Mouse (Mus musculus): Measurements from ENCODE around the gene Rbm20. TPM values are rescaled to one million over a fixed set of nuclear protein-coding genes. Genes with fewer than 3 reads are reported as not detected.

Gene Rbm20
- polyA plus RNA-seq, 2 experiments, result 0.04 to 0.18 TPM

DNA sequence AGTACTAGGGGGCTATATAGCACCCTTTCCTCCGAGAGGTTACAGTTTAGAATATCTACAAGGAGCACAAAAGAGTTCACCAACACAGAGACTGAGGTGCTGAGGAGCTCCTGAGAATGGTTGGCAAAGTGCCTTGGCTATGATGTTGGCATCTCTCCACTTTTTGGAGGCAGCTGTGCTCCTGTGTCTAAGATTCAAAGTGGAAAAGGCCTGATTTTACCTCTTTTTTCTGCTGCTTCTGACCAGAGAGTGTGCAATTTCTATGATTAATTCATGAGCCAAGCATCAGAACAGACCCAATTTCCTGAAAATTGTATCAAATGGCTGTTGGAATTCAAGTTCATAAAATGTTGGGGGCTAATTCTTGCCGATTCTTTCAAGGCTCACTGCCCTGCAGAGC, 109.1 kb downstream of the Rbm20 start:
- H3K4me1 ChIP-seq (replicated peaks; ENCODE audit: control insufficient read depth in 2 of 2, insufficient read depth in 2 of 2, low read length in 1 of 2), result peaks cover 23 to 29% of the 10 kb centered on the region in 2 experiments
- no peak overlapping the region for H3K4me2 ChIP-seq (ENCODE audit: low read depth)
- ATAC-seq (ENCODE audit: insufficient read depth), result no peak
- no peaks in the 10 kb centered on the region for H3K36me3 ChIP-seq (replicated peaks; ENCODE audit: control insufficient read depth, insufficient read depth, low read depth)
- H3K9ac ChIP-seq (replicated peaks), result no peak overlapping the region
- H3K27ac ChIP-seq, result no peak overlapping the region
- DNase-seq (ENCODE audit: low read depth in 3 of 3, low spot score in 3 of 3), result no peak
- 60% methylated on average over 2 of the region's 2 CpGs for WGBS (ENCODE audit: insufficient replicate concordance)
- no peak for TF ChIP-seq CTCF (IDR thresholded peaks at IDR 0.05; ENCODE audit: low read depth)
- TF ChIP-seq EP300 (IDR thresholded peaks at IDR 0.05; ENCODE audit: low read depth), result no peak
- no peaks in the 10 kb centered on the region for H3K27me3 ChIP-seq (ENCODE audit: control insufficient read depth, insufficient read depth, low read length)
- H3K9me3 ChIP-seq (ENCODE audit: control insufficient read depth, low read length), result no peaks in the 10 kb centered on the region
- H3K4me3 ChIP-seq (ENCODE audit: insufficient read depth in 1 of 2, low read depth in 2 of 2, low read length in 2 of 2), result no peak overlapping the region

DNA sequence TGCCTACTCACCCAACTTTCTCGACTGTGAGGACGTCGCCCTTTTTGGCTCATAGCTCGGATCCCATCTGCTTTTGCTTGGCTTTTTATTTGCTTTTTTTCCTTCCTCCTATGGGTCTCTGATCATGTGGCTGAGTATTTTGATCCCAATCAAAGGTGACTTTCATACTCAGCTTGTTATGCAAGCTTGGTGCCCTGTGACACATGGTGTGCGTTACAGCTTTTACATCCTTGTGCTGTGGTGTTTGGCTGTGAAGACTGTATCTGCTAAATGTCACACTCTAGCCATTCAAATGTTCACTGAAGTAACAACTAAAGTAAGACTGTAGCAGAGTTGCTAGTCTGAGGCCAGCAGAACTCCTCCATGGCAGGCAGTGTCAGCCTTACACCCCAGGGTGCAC, 109.7 kb downstream of the Rbm20 start:
- H3K9me3 ChIP-seq (ENCODE audit: control insufficient read depth, low read length), result no peaks in the 10 kb centered on the region
- peaks cover 24 to 31% of the 10 kb centered on the region in 2 experiments for H3K4me1 ChIP-seq (replicated peaks; ENCODE audit: control insufficient read depth in 2 of 2, insufficient read depth in 2 of 2, low read length in 1 of 2)
- H3K27me3 ChIP-seq (ENCODE audit: control insufficient read depth, insufficient read depth, low read length), result no peaks in the 10 kb centered on the region
- no peak overlapping the region for H3K4me2 ChIP-seq (ENCODE audit: low read depth)
- ATAC-seq (ENCODE audit: insufficient read depth) (no peak), DNase-seq (ENCODE audit: low read depth in 3 of 3, low spot score in 3 of 3) (no peak)
- TF ChIP-seq CTCF (IDR thresholded peaks at IDR 0.05; ENCODE audit: low read depth) (no peak), EP300 (IDR thresholded peaks at IDR 0.05; ENCODE audit: low read depth) (no peak)
- no peaks in the 10 kb centered on the region for H3K36me3 ChIP-seq (replicated peaks; ENCODE audit: control insufficient read depth, insufficient read depth, low read depth)
- 83% methylated on average over 5 of the region's 5 CpGs for WGBS (ENCODE audit: insufficient replicate concordance)
- H3K9ac ChIP-seq (replicated peaks), result no peak overlapping the region
- no peak overlapping the region for H3K4me3 ChIP-seq (ENCODE audit: insufficient read depth in 1 of 2, low read depth in 2 of 2, low read length in 2 of 2)
- H3K27ac ChIP-seq, result no peak overlapping the region

DNA sequence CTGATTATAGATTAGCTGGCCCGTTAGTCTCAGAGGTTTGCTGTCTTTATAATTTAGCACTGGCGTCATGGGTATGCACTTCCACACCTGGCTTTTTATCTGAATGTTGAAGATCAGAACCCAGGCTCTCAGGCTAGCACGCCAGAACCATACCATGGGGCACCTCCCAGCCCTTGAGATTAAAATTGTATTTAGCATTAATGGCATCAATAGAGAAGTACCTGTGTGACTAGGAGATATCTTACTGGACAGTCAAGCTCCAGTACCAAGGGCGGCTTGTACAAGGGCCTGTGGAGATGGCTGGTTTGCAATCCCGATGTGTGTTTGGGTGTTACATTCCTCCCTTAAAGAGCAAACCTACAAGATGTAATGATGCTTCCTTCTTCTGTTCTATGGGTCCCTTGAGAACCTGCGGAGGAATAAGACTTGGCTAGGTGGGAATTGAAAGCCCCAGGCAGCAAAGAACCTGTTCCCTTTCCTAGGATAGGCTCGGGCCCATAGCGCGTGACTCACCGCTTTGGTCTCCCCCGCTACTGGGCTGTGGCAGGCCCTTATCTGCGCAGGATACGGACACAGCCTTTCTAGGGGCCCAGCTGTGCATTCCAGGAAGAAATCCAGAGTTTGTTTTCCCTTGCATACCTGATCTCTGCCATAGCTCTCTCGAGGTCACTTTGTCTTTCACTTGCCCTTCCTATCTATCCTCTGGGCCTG, 111.7 kb downstream of the Rbm20 start:
- Histone ChIP-seq H3K9ac (replicated peaks) (no peak overlapping the region; the same call in 1 of the 2 replicates), H3K4me2 (ENCODE audit: low read depth) (peak overlapping the region; percentile 18; the same call in 1 of the 2 replicates), H3K4me3 (ENCODE audit: insufficient read depth in 1 of 2, low read depth in 2 of 2, low read length in 2 of 2) (no peak overlapping the region), H3K27ac (no peak overlapping the region), H3K9me3 (ENCODE audit: control insufficient read depth, low read length) (no peaks in the 10 kb centered on the region), H3K4me1 (replicated peaks; ENCODE audit: control insufficient read depth in 2 of 2, insufficient read depth in 2 of 2, low read length in 1 of 2) (peaks cover 24 to 31% of the 10 kb centered on the region in 2 experiments), H3K36me3 (replicated peaks; ENCODE audit: control insufficient read depth, insufficient read depth, low read depth) (no peaks in the 10 kb centered on the region), H3K27me3 (ENCODE audit: control insufficient read depth, insufficient read depth, low read length) (no peaks in the 10 kb centered on the region)
- DNase-seq (ENCODE audit: low read depth in 3 of 3, low spot score in 3 of 3), result peak in 1 of 3 experiments; percentile 45
- peak; percentile 90 for ATAC-seq (ENCODE audit: insufficient read depth)
- 30% methylated on average over 14 of the region's 14 CpGs for whole genome bisulfite sequencing (ENCODE audit: insufficient replicate concordance)
- TF ChIP-seq CTCF (IDR thresholded peaks at IDR 0.05; ENCODE audit: low read depth), result no peak
- TF ChIP-seq EP300 (IDR thresholded peaks at IDR 0.05; ENCODE audit: low read depth), result peak; percentile 40; the same call in 1 of the 2 replicates

DNA sequence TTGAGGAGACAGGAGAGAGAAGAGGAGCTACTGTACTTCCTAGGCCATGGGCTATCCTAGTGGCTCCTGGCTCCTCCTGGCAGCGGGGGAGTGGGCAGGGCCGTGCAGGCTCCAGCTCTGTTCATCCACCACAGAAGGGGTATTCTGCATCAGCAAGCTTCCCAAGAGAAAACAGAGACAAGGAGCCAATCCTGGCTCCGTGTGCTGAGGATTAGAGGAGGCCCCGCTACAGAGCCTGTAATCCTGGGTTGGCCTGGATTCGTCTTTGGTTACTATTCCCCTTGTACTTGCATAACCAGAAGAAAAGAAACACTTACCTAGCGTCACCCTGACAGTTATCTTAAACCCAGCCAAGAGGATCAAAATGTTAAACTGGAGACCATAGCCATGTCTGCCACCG, 112.5 kb downstream of the Rbm20 start:
- DNase-seq (ENCODE audit: low read depth in 3 of 3, low spot score in 3 of 3), result no peak
- 70% methylated on average over 7 of the region's 7 CpGs for WGBS (ENCODE audit: insufficient replicate concordance)
- no peak for ATAC-seq (ENCODE audit: insufficient read depth)
- no peak overlapping the region for H3K4me3 ChIP-seq (ENCODE audit: insufficient read depth in 1 of 2, low read depth in 2 of 2, low read length in 2 of 2)
- no peak for TF ChIP-seq CTCF (IDR thresholded peaks at IDR 0.05; ENCODE audit: low read depth)
- H3K36me3 ChIP-seq (replicated peaks; ENCODE audit: control insufficient read depth, insufficient read depth, low read depth), result no peaks in the 10 kb centered on the region
- no peaks in the 10 kb centered on the region for H3K27me3 ChIP-seq (ENCODE audit: control insufficient read depth, insufficient read depth, low read length)
- H3K27ac ChIP-seq, result no peak overlapping the region
- H3K9me3 ChIP-seq (ENCODE audit: control insufficient read depth, low read length), result no peaks in the 10 kb centered on the region
- peaks cover 24 to 31% of the 10 kb centered on the region in 2 experiments for H3K4me1 ChIP-seq (replicated peaks; ENCODE audit: control insufficient read depth in 2 of 2, insufficient read depth in 2 of 2, low read length in 1 of 2)
- H3K9ac ChIP-seq (replicated peaks), result no peak overlapping the region
- no peak overlapping the region for H3K4me2 ChIP-seq (ENCODE audit: low read depth)

DNA sequence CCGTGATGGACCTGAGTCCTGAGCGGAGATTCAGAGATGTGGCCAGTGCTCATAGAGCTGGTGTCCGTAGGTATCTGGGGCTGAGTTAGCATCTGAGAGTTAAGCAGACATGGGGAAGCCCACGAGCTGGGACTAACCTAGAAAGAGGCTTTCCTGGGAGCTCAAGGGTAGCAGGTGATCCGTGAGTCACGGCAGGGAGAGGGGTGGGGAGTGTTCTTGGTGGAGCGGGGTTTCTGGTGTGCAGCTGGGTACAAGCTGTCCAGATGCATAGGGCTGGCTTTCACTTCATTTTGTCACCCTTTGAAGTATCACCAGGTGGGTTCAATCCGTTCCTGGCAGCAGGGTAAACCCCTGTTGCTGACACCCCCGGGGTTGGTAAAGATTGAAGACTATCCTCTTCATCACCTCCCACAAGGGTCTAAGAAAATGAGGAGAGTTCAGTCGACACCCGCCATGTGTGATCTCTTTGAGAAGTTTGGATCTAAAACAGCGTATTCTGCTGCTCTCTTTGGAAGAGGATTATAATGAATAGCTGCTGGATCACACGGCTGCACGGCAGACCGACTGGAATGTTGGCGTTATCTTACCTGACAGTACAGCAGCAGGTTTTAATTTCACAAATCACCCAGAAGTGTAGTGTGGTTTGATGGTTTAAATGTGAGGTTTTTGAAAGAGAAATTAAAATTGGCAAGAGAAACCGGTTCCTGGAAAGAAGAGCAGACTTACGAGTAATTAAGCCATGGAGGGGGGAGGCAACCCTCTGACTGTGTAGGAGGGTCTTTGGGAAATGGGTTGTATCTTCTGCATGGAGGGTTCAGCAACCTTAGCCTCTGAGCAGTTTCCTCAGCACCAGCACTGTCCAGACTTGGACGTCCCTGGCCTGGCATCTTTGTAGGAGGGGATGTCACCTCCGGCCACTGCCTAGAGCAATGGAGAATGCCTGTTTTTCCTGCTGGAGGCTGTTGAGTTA, 114.9 kb downstream of the Rbm20 start:
- TF ChIP-seq CTCF (IDR thresholded peaks at IDR 0.05; ENCODE audit: low read depth) (no peak), EP300 (IDR thresholded peaks at IDR 0.05; ENCODE audit: low read depth) (no peak)
- Histone ChIP-seq H3K36me3 (replicated peaks; ENCODE audit: control insufficient read depth, insufficient read depth, low read depth) (no peaks in the 10 kb centered on the region), H3K9me3 (ENCODE audit: control insufficient read depth, low read length) (no peaks in the 10 kb centered on the region), H3K27me3 (ENCODE audit: control insufficient read depth, insufficient read depth, low read length) (no peaks in the 10 kb centered on the region), H3K4me1 (replicated peaks; ENCODE audit: control insufficient read depth in 2 of 2, insufficient read depth in 2 of 2, low read length in 1 of 2) (peaks cover 24 to 31% of the 10 kb centered on the region in 2 experiments), H3K9ac (replicated peaks) (no peak overlapping the region), H3K27ac (no peak overlapping the region), H3K4me2 (ENCODE audit: low read depth) (no peak overlapping the region), H3K4me3 (ENCODE audit: insufficient read depth in 1 of 2, low read depth in 2 of 2, low read length in 2 of 2) (no peak overlapping the region)
- WGBS (ENCODE audit: insufficient replicate concordance), result 77% methylated on average over 20 of the region's 20 CpGs
- DNase-seq (ENCODE audit: low read depth in 3 of 3, low spot score in 3 of 3) (no peak), ATAC-seq (ENCODE audit: insufficient read depth) (no peak)
